Mouse (Mus musculus) liver, adult 2 months (tissue): Measurements from ENCODE around the gene Rprd1b.

Experiments used
- CTCF ChIP-seq: fragments of 200-500 bp; IDR thresholded peaks from 2 replicates; pipeline ENCODE4 v1.5.1; 2011; ENCODE audit warnings: low read depth, low read length, control low read depth
- POLR2A ChIP-seq: fragments of 200-500 bp; IDR thresholded peaks from 2 replicates; pipeline ENCODE4 v1.6.1; 2011; ENCODE audit warnings: low read length, control low read depth; ENCODE audit not compliant: insufficient read depth; ENCODE audit errors: extremely low read depth

DNA sequence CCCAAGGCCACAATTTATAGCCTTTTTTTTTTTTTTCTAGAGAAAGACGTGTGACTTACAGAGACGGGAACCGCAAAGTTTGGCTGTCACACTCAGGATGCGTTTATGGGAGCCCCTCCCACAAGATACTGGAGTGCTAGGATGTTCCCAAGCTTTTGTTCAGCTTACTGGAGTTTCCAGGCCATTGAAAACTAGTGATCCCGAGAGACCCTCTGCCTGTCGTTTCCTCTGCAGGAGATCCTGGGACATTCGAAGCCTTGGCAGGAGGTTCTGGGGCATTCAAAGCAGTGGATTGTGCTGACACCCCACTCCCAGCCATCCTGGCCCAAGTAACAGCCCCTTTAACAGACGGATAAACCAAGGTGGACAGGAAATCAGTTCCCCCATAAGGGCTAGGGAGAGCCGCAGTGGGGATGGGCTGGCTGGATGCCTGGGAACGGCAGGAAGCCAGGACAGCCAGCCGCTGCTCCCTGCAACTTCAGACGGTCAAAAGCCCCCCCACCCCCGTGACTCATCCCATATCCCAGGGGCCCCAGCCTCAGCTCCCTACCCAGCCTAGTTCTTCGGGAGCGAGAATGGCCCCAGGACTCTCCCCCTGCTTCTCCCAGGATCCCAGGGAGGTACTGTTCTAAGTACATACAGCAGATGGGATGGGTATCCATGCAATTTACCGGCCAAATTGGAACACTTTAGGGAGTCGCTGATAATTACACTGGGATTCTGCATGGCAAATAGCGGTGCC lies 151.2 kb downstream of the Rprd1b start:
- TF ChIP-seq CTCF (no peak), POLR2A (no peak)
